Mouse (Mus musculus) midbrain, embryonic 10.5 days (tissue): ENCODE data around the gene Gm21969. TPM values are rescaled to one million over a fixed set of nuclear protein-coding genes. Genes with fewer than 3 reads are reported as not detected.

Source experiments
- DNase-seq: peaks from one replicate; pipeline ENCODE4 v3.0.0-alpha.2; 2017; ENCODE audit warnings: low spot score
- H3K27ac ChIP-seq: fragments of 300-500 bp; sonication (generic); replicated peaks from 2 replicates; pipeline ENCODE4 v1.5.1; 2016; ENCODE audit warnings: mild to moderate bottlenecking
- H3K27me3 ChIP-seq: fragments of 300-500 bp; sonication (generic); 2 replicates; pipeline ENCODE4 v1.6.1; 2016; ENCODE audit warnings: low read depth, mild to moderate bottlenecking; ENCODE audit not compliant: poor library complexity, severe bottlenecking
- H3K36me3 ChIP-seq: fragments of 300-500 bp; sonication (generic); 2 replicates; pipeline ENCODE4 v1.6.1; 2016; ENCODE audit warnings: mild to moderate bottlenecking, moderate library complexity
- H3K4me1 ChIP-seq: fragments of 300-500 bp; sonication (generic); 2 replicates; pipeline ENCODE4 v1.6.1; 2016
- H3K4me3 ChIP-seq: fragments of 300-500 bp; sonication (generic); 2 replicates; pipeline ENCODE4 v1.5.1; 2016; ENCODE audit warnings: mild to moderate bottlenecking, moderate library complexity
- H3K9me3 ChIP-seq: fragments of 300-500 bp; sonication (generic); replicated peaks from 2 replicates; pipeline ENCODE4 v1.6.1; 2016; ENCODE audit warnings: mild to moderate bottlenecking
- WGBS: fragments of 180-500 bp; shearing (Covaris S2); methylation state at CpG from one replicate; pipeline ENCODE4 v1.1.7; 2016; 5-methylcytosine and 5-hydroxymethylcytosine counted together
- microRNA-seq: library from miRNA; unstranded; fragments of <30 nt; microRNA quantifications from one replicate; pipeline ENCODE4, GENCODE M21; 2017
- polyA plus RNA-seq: library from polyadenylated mRNA; unstranded; fragments of >200 nt; fragmentation: Nextera tagmentation; extraction: Ambion mirVana; gene quantifications from 2 replicates; pipeline ENCODE4 v1.2.1, GENCODE M21; 2016

Gene Gm21969
- polyA plus RNA-seq, 1 experiment from 2014 or later = not detected

DNA sequence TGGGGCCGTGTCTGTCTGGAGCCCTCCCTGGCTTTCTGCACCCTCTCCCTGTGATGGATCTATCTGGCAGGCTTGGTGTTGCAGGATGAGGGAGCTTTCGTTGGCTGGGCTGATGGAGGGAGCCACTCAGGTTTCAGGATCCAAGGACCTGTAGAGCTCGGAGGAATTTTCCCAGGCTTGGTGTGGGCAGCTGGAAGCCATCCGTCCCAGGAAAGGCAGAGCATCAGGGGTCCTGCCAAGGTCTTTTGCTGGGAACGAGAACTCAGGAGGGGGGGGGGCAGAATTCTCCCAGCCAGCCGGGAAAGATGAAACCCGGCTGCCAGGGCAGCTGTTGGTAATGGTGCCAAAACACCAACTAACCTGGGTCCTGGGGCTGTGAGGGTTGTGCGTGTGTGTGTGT is 95.6 kb downstream of the Gm21969 start:
- H3K9me3 ChIP-seq = no peaks in the 10 kb centered on the region
- no peak overlapping the region for H3K4me3 ChIP-seq
- 67% methylated on average over 8 of the region's 8 CpGs for WGBS
- no peak overlapping the region for H3K27ac ChIP-seq
- H3K4me1 ChIP-seq = peaks cover 17% of the 10 kb centered on the region
- H3K27me3 ChIP-seq = peaks cover 40% of the 10 kb centered on the region
- no peak for DNase-seq
- H3K36me3 ChIP-seq = no peaks in the 10 kb centered on the region

GRCm38 (mm10) chr4:139702914-139703313 is 99.9 kb downstream of the Gm21969 start:
- H3K9me3 ChIP-seq = no peaks in the 10 kb centered on the region
- no peak overlapping the region for H3K4me3 ChIP-seq
- no peak overlapping the region for H3K27ac ChIP-seq
- no peaks in the 10 kb centered on the region for H3K36me3 ChIP-seq
- H3K4me1 ChIP-seq = peaks cover 8% of the 10 kb centered on the region
- H3K27me3 ChIP-seq = peaks cover 21% of the 10 kb centered on the region
- WGBS = 68% methylated on average over 4 of the region's 4 CpGs
- no peak for DNase-seq

DNA sequence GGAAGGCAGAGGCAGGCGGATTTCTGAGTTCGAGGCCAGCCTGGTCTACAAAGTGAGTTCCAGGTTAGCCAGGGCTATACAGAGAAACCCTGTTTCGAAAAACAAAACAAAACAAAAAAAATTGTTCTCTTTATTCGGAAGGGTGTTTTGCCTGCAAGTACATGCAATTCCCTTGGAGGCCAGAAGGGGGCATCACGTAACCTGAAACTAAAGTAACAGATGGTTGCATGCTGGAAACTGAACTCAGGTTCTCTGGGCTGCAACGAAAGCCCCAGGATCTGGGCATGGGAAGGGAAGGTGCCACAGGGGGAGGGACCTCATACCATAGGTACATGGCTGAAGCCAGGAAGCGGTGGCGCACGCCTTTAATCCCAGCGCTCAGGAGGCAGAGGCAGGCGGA is 100.5 kb downstream of the Gm21969 start:
- peaks cover 20% of the 10 kb centered on the region for H3K27me3 ChIP-seq
- no peaks in the 10 kb centered on the region for H3K36me3 ChIP-seq
- H3K9me3 ChIP-seq = no peaks in the 10 kb centered on the region
- DNase-seq = no peak
- WGBS = 76% methylated on average over 11 of the region's 11 CpGs
- H3K27ac ChIP-seq = no peak overlapping the region
- peaks cover 2% of the 10 kb centered on the region for H3K4me1 ChIP-seq
- no peak overlapping the region for H3K4me3 ChIP-seq

GRCm38 (mm10) chr4:139705986-139706385 is 103.0 kb downstream of the Gm21969 start:
- H3K27ac ChIP-seq = no peak overlapping the region
- H3K27me3 ChIP-seq = peaks cover 30% of the 10 kb centered on the region; the same call in 1 of the 2 replicates
- no peak for DNase-seq
- H3K9me3 ChIP-seq = no peaks in the 10 kb centered on the region
- WGBS = 86% methylated on average over 5 of the region's 5 CpGs
- H3K4me1 ChIP-seq = peaks cover 9% of the 10 kb centered on the region
- no peak overlapping the region for H3K4me3 ChIP-seq
- no peaks in the 10 kb centered on the region for H3K36me3 ChIP-seq

DNA sequence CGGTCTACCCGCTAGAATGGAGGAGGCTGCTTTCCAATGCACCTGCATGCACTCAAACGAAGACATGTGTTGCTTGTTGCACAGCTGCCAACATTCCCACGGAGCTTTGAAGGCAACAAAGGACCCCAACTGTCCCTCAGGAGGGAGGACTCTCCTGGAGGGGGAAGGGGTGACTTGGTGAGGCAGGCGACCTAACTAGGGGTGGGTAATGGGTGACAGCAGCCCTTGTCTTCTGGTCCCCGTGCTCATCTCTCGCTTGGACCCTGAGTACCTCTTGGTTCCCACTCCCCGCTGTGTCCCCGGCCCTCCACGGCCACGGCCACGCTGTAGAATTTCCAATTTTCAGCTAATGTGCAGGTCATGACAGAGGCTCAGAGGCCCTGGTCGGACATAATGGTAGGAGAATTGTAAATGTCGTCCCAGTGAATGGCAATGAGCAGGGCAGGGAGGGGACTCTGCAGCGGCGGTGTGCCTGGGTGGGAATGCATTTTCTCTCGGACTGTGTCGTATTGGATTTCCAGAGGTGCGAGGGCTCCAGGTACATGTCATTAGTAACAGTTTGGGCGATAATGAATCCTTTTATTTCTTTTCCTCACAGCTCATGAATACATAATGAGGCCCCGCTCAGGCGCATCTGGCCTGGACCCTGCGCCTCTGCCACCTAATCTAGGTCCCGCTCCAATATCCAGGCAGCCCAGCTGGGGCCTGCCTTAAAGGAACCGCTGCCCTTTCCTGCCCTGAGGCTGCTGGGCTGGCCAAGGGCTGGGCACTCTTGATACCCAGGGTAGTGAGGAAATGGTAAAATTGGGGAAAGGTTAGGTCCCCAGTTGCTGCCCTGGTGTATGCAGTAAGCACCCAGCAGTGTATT is 107.7 kb downstream of the Gm21969 start:
- H3K27ac ChIP-seq = peak overlapping the region; percentile 63
- H3K4me3 ChIP-seq = 0 out of 2 replicates have a peak overlapping the region, but pooled peaks have one; percentile 2
- no peaks in the 10 kb centered on the region for H3K36me3 ChIP-seq
- WGBS = 38% methylated on average over 25 of the region's 25 CpGs
- H3K9me3 ChIP-seq = no peaks in the 10 kb centered on the region
- DNase-seq = no peak
- H3K27me3 ChIP-seq = peaks cover 53% of the 10 kb centered on the region
- peaks cover 24% of the 10 kb centered on the region for H3K4me1 ChIP-seq

Small RNAs within 50 kb of the gene (microRNA-seq; reads per million reads assigned to microRNA genes)
- not detected for gene Gm25571
- gene Mir7020 = not detected

Other genes starting within 250 kb of the Gm21969 start
- 3.3 and 3.5 TPM in 2 replicates for gene Iffo2, start 72.6 kb upstream of the Gm21969 start, polyA plus RNA-seq
- 21.3 and 24.2 TPM in 2 replicates for gene Aldh4a1, start 19.7 kb downstream of the Gm21969 start, polyA plus RNA-seq
- gene Tas1r2, start 50.4 kb downstream of the Gm21969 start, polyA plus RNA-seq = 0.09 TPM in 1 of 2 replicates, not detected in the other
- 1.3 and 1.8 TPM in 2 replicates for gene Pax7, start 230.3 kb downstream of the Gm21969 start, polyA plus RNA-seq